Mouse (Mus musculus): Measurements from ENCODE around the gene Carhsp1. TPM values are rescaled to one million over a fixed set of nuclear protein-coding genes. Genes with fewer than 3 reads are reported as not detected.

Carhsp1 gene
- polyA plus RNA-seq (2015; fragmentation: Nextera tagmentation; extraction: Ambion mirVana): 89.9 and 92.1 TPM in 2 replicates

DNA sequence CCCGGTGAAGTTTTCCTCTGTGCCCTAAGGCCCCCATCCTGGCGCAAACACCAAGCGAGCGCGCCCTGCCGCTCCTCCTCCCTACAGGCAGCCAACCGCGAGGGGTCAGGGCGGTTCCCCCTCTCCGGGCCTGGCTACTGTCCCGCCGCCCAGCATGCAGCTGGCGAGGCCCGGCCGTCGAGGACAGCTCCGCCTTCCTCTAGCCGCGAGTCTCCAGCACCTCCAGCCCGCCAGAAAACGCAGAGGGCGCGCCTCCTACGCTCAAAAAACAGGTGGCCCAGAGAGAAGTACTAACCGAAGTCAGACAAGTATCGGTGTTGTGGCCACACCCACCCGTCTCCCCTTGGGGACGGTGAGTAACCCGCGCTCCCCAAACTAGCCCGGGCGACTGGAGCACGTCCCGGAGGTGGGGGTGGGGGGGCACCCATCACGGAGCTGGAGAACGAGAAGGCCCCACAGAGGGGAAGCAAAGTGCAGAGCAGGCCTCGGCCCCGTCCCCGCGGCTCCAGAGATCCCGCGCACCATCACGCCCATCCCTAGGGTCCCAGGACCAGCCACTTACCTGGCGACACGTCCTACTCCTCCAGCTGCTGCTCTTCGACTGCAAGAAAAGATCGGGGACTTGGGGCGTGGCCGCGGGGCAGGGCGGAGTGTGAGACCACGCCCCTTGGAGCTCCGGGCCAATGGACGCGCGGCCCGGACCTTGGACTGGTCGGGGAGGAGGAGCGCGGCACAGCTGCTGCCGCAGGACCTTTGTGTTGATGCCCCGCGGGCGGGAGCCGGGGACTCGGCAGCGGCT, at the start of gene Carhsp1:
Gene Carhsp1, minus strand, starts transcription at position 605 of the 799 bp plus-strand sequence.
- Histone ChIP-seq H3K9me3 (replicated peaks; ENCODE audit: control insufficient read depth, low read length) (no peaks in the 10 kb centered on the region), H3K36me3 (ENCODE audit: control insufficient read depth, insufficient read depth, low read length) (no peaks in the 10 kb centered on the region), H3K9ac (ENCODE audit: low read length) (peak within 1 kb of the TSS; percentile 75), H3K4me3 (replicated peaks; ENCODE audit: low read length) (peak within 1 kb of the TSS; percentile 77), H3K4me1 (ENCODE audit: control insufficient read depth, insufficient read depth, low read length) (peaks cover 39% of the 10 kb centered on the region), H3K27ac (ENCODE audit: low read length) (peak within 1 kb of the TSS; percentile 90), H3K4me2 (ENCODE audit: low read depth, low read length) (peak within 1 kb of the TSS; percentile 73), H3K27me3 (ENCODE audit: control insufficient read depth, insufficient read depth, low read length) (no peaks in the 10 kb centered on the region)
- WGBS: under 1% methylated on average over 66 of the region's 67 CpGs
- ATAC-seq (ENCODE audit: insufficient read depth, low FRiP score): peak; percentile 93

DNA sequence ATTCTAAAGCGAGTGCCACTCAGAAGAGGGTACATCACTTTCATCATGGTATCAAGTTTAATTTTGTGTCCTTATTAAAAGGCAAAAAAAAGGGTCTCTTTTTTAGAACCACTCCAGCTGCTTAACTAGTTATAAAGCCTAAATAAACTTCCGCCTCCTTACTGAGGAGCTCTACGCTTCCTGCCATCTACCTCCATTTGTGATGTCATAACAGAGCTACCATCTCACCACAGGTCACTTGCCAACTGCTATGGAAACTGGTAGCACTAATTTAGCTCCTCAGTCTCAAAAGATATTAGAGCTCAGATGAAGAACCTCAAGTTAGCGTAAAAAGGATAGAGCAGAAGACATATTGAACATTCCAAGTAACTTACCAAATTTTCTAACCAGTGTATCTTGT, 48.5 kb upstream of the Carhsp1 start:
- Histone ChIP-seq H3K4me1 (ENCODE audit: control insufficient read depth, insufficient read depth, low read length) (peaks cover 5% of the 10 kb centered on the region; the same call in 1 of the 2 replicates), H3K4me2 (ENCODE audit: low read depth, low read length) (no peak overlapping the region), H3K9me3 (replicated peaks; ENCODE audit: control insufficient read depth, low read length) (no peaks in the 10 kb centered on the region), H3K4me3 (replicated peaks; ENCODE audit: low read length) (no peak overlapping the region), H3K27ac (ENCODE audit: low read length) (no peak overlapping the region), H3K36me3 (ENCODE audit: control insufficient read depth, insufficient read depth, low read length) (no peaks in the 10 kb centered on the region), H3K27me3 (ENCODE audit: control insufficient read depth, insufficient read depth, low read length) (no peaks in the 10 kb centered on the region), H3K9ac (ENCODE audit: low read length) (no peak overlapping the region)
- no peak for ATAC-seq (ENCODE audit: insufficient read depth, low FRiP score)
- 87% methylated on average over 4 of the region's 4 CpGs for WGBS

DNA sequence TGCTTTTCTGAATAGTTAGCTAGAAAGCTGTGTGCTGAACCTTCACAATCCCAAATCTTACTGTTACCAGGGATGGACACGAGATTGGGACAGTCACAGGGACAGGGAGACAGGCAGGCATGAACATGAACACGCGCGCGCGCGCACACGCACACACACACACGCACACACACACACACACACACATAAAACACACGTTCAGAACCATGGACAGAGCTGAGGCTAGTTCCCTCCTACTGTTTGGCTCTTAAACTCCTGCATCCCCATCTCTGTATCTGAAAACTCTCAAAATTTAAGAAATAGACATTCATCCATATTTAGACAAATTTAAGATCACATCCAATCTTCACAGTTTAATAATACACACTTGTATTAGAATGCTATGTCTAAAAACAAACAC, 45.8 kb upstream of the Carhsp1 start:
- Histone ChIP-seq H3K9ac (ENCODE audit: low read length) (no peak overlapping the region), H3K36me3 (ENCODE audit: control insufficient read depth, insufficient read depth, low read length) (0 out of 2 replicates have a peak, but pooled peaks cover 12% of the 10 kb centered on the region), H3K4me1 (ENCODE audit: control insufficient read depth, insufficient read depth, low read length) (peaks cover 5% of the 10 kb centered on the region; the same call in 1 of the 2 replicates), H3K4me2 (ENCODE audit: low read depth, low read length) (no peak overlapping the region), H3K9me3 (replicated peaks; ENCODE audit: control insufficient read depth, low read length) (no peaks in the 10 kb centered on the region), H3K27me3 (ENCODE audit: control insufficient read depth, insufficient read depth, low read length) (no peaks in the 10 kb centered on the region), H3K27ac (ENCODE audit: low read length) (no peak overlapping the region), H3K4me3 (replicated peaks; ENCODE audit: low read length) (no peak overlapping the region)
- ATAC-seq (ENCODE audit: insufficient read depth, low FRiP score): no peak
- WGBS: 87% methylated on average over 10 of the region's 10 CpGs

DNA sequence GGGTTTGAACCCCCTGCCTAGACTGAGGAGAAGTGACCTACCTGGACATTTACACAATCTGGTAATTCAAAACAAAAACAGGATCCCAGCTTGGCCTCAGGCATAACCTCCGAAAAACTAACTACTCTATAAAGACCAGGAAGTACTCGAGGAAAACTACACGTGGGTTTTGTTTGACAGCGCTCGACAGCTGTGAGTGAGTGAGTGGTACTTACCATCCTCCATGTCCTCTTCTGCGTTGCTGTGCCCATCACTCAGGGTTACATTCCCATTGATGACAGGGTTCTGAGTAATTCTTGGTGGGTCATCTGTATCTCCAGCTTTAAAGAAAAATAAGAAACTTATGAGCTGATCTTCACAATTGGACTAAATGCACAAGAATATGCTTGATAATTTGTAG, 44.3 kb upstream of the Carhsp1 start:
- 49% methylated on average over 6 of the region's 6 CpGs for WGBS

DNA sequence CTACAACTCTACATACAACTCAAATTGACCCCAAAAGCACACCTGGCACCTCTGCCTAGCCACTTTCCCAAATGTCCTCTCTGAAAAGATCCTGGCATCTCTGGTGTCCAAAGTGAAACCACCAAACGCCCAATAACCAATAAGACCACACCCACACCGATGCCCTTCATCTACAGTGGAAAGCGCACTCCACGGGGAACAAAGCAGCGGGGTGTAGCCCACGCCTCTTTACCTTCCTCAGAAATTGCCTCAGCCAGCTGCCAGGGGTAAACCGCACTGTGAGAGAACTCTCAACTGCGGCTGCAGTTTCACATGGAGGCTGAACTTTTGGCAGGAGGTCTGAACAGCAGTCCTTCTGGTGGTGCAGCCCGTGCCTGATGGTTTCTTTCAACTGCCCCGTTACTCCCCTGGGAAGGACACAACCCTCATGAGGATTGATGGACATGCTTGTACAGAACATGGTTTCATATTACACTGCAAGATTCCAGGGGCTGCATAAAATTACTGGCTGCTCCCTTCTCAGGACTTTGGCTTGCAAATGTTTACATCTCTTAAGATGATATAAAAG, 43.6 kb upstream of the Carhsp1 start:
- H3K36me3 ChIP-seq (ENCODE audit: control insufficient read depth, insufficient read depth, low read length): 0 out of 2 replicates have a peak, but pooled peaks cover 12% of the 10 kb centered on the region
- H3K27me3 ChIP-seq (ENCODE audit: control insufficient read depth, insufficient read depth, low read length): no peaks in the 10 kb centered on the region
- H3K9ac ChIP-seq (ENCODE audit: low read length): no peak overlapping the region
- H3K4me2 ChIP-seq (ENCODE audit: low read depth, low read length): no peak overlapping the region
- WGBS: 57% methylated on average over 10 of the region's 10 CpGs
- H3K4me1 ChIP-seq (ENCODE audit: control insufficient read depth, insufficient read depth, low read length): peaks cover 5% of the 10 kb centered on the region; the same call in 1 of the 2 replicates
- H3K4me3 ChIP-seq (replicated peaks; ENCODE audit: low read length): no peak overlapping the region
- H3K27ac ChIP-seq (ENCODE audit: low read length): no peak overlapping the region
- ATAC-seq (ENCODE audit: insufficient read depth, low FRiP score): peak; percentile 29; the same call in 1 of the 2 replicates
- H3K9me3 ChIP-seq (replicated peaks; ENCODE audit: control insufficient read depth, low read length): no peaks in the 10 kb centered on the region

More for the DNA sequence above, 44.3 kb upstream of the Carhsp1 start:
- Histone ChIP-seq H3K4me1 (ENCODE audit: control insufficient read depth, insufficient read depth, low read length) (peaks cover 5% of the 10 kb centered on the region; the same call in 1 of the 2 replicates), H3K4me2 (ENCODE audit: low read depth, low read length) (no peak overlapping the region), H3K9me3 (replicated peaks; ENCODE audit: control insufficient read depth, low read length) (no peaks in the 10 kb centered on the region), H3K27me3 (ENCODE audit: control insufficient read depth, insufficient read depth, low read length) (no peaks in the 10 kb centered on the region), H3K9ac (ENCODE audit: low read length) (no peak overlapping the region), H3K4me3 (replicated peaks; ENCODE audit: low read length) (no peak overlapping the region), H3K27ac (ENCODE audit: low read length) (no peak overlapping the region), H3K36me3 (ENCODE audit: control insufficient read depth, insufficient read depth, low read length) (0 out of 2 replicates have a peak, but pooled peaks cover 12% of the 10 kb centered on the region)
- no peak for ATAC-seq (ENCODE audit: insufficient read depth, low FRiP score)

DNA sequence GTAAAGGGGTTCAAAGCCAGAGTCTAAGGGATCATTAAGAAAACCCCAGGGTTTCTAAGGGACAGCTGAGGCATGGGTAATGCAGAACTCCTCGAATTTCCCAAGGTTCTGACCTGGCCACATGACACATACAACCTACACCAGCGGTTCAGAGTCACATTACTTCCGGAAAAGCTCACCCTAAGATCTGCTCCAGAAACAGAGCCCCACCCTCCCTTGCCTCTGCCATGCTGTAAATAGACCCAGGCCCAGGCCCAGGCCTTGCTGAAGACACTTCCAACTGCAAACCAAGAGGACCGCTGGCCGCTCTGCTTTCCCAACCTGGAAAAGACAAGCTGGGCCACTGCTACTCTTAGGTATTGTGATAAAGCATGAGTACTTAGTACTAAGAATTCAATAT, 42.9 kb upstream of the Carhsp1 start:
- no peak overlapping the region for H3K4me2 ChIP-seq (ENCODE audit: low read depth, low read length)
- ATAC-seq (ENCODE audit: insufficient read depth, low FRiP score): no peak
- WGBS: 81% methylated on average over 5 of the region's 5 CpGs
- H3K9ac ChIP-seq (ENCODE audit: low read length): no peak overlapping the region
- H3K4me3 ChIP-seq (replicated peaks; ENCODE audit: low read length): no peak overlapping the region
- no peaks in the 10 kb centered on the region for H3K27me3 ChIP-seq (ENCODE audit: control insufficient read depth, insufficient read depth, low read length)
- peaks cover 5% of the 10 kb centered on the region; the same call in 1 of the 2 replicates for H3K4me1 ChIP-seq (ENCODE audit: control insufficient read depth, insufficient read depth, low read length)
- 0 out of 2 replicates have a peak, but pooled peaks cover 14% of the 10 kb centered on the region for H3K36me3 ChIP-seq (ENCODE audit: control insufficient read depth, insufficient read depth, low read length)
- no peak overlapping the region for H3K27ac ChIP-seq (ENCODE audit: low read length)
- no peaks in the 10 kb centered on the region for H3K9me3 ChIP-seq (replicated peaks; ENCODE audit: control insufficient read depth, low read length)

DNA sequence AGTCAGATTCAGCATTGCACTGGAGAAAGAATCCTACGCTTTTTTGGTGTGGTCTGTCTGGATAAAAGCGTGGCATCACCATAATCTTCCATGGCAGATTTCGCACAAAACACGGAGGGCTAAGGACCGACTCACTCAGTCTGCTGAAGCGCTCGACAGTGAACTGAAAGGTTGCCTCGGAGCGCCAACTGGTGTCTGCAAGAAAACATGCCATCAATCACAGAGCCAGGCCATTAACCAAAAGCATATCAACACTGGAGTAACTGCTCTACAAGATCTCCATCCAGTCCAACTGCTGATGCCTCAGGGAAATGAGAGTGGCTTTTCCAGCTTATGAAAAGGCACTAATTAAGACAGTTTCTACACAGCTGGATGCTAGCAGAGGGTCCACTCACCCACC, 40.0 kb upstream of the Carhsp1 start:
- Histone ChIP-seq H3K27ac (ENCODE audit: low read length) (no peak overlapping the region), H3K27me3 (ENCODE audit: control insufficient read depth, insufficient read depth, low read length) (no peaks in the 10 kb centered on the region), H3K4me2 (ENCODE audit: low read depth, low read length) (no peak overlapping the region), H3K36me3 (ENCODE audit: control insufficient read depth, insufficient read depth, low read length) (peaks cover 26% of the 10 kb centered on the region), H3K9me3 (replicated peaks; ENCODE audit: control insufficient read depth, low read length) (no peaks in the 10 kb centered on the region), H3K4me3 (replicated peaks; ENCODE audit: low read length) (no peak overlapping the region), H3K9ac (ENCODE audit: low read length) (no peak overlapping the region), H3K4me1 (ENCODE audit: control insufficient read depth, insufficient read depth, low read length) (peaks cover 5% of the 10 kb centered on the region; the same call in 1 of the 2 replicates)
- WGBS: 75% methylated on average over 9 of the region's 9 CpGs
- ATAC-seq (ENCODE audit: insufficient read depth, low FRiP score): no peak

DNA sequence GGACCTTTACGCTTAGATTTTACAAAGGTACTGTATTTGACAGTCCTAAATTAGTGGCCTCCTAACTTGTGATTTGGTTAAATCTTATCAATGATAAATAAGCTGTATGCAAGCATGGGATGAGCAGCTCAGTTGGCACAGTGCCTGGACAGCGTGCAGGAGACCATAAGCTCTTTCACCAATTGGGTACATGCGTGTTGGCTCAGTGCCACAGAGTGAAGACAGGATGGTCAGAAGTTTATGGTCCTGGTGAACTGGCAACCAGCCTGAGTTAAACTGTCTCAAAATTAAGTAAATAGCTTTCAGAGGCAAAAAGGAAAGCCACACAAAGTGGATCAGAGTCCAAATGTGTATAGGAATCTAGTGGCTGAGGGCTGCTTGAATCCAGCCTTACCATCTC, 28.6 kb upstream of the Carhsp1 start:
- WGBS: 80% methylated on average over 3 of the region's 3 CpGs
- Histone ChIP-seq H3K36me3 (ENCODE audit: control insufficient read depth, insufficient read depth, low read length) (peaks cover 33% of the 10 kb centered on the region), H3K4me2 (ENCODE audit: low read depth, low read length) (no peak overlapping the region), H3K27ac (ENCODE audit: low read length) (no peak overlapping the region), H3K9ac (ENCODE audit: low read length) (no peak overlapping the region), H3K4me3 (replicated peaks; ENCODE audit: low read length) (no peak overlapping the region), H3K4me1 (ENCODE audit: control insufficient read depth, insufficient read depth, low read length) (no peaks in the 10 kb centered on the region), H3K9me3 (replicated peaks; ENCODE audit: control insufficient read depth, low read length) (no peaks in the 10 kb centered on the region), H3K27me3 (ENCODE audit: control insufficient read depth, insufficient read depth, low read length) (no peaks in the 10 kb centered on the region)
- no peak for ATAC-seq (ENCODE audit: insufficient read depth, low FRiP score)

DNA sequence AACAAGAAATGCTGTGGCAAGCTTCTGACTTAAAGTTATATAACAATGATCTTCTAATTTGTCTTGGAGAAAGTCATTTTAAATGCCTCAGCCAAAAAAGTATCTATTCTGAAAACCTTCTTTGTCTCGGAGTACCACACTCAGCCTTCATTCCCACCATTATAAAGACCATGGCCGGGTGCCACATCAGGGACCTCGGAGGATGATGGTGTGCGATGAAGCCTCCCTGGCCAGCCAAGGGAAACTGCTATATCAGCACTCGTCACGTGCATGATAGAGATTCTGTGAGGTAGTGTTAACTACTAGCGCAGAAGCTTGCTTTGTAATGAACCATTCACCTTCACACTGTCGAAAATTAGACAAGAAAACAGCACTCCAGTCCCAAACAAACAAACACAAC, 27.6 kb upstream of the Carhsp1 start:
- H3K9me3 ChIP-seq (replicated peaks; ENCODE audit: control insufficient read depth, low read length): no peaks in the 10 kb centered on the region
- H3K4me3 ChIP-seq (replicated peaks; ENCODE audit: low read length): no peak overlapping the region
- H3K27me3 ChIP-seq (ENCODE audit: control insufficient read depth, insufficient read depth, low read length): no peaks in the 10 kb centered on the region
- H3K27ac ChIP-seq (ENCODE audit: low read length): no peak overlapping the region
- H3K4me2 ChIP-seq (ENCODE audit: low read depth, low read length): no peak overlapping the region
- H3K9ac ChIP-seq (ENCODE audit: low read length): no peak overlapping the region
- H3K36me3 ChIP-seq (ENCODE audit: control insufficient read depth, insufficient read depth, low read length): peaks cover 37% of the 10 kb centered on the region
- ATAC-seq (ENCODE audit: insufficient read depth, low FRiP score): no peak
- no peaks in the 10 kb centered on the region for H3K4me1 ChIP-seq (ENCODE audit: control insufficient read depth, insufficient read depth, low read length)
- WGBS: 94% methylated on average over 8 of the region's 8 CpGs
